Mouse (Mus musculus) thymus, adult 18-20 months (tissue): ENCODE measurements around the gene Cacna2d1.

ENCODE experiments used
- DNase-seq, 2 experiments: peaks; one replicate each; pipeline ENCODE4 v3.0.0; 2022; ENCODE audit warnings: mixed read lengths in 2 of 2

Gene Cacna2d1

GRCm38 (mm10) chr5:15985228-15985858 lies 50.9 kb downstream of the Cacna2d1 start:
- DNase-seq, result no peak

- no peak for DNase-seq
Measured at GRCm38 (mm10) chr5:15985901-15986300, 51.4 kb downstream of the Cacna2d1 start.

- no peak for DNase-seq
Measured at GRCm38 (mm10) chr5:15991428-15992139, 57.1 kb downstream of the Cacna2d1 start.

- no peak for DNase-seq
Measured at GRCm38 (mm10) chr5:15993252-15993944, 58.9 kb downstream of the Cacna2d1 start.

GRCm38 (mm10) chr5:15997190-15997589 lies 62.7 kb downstream of the Cacna2d1 start:
- no peak for DNase-seq

- no peak for DNase-seq
Measured at GRCm38 (mm10) chr5:15997769-15998168, 63.3 kb downstream of the Cacna2d1 start.

- no peak for DNase-seq
Measured at GRCm38 (mm10) chr5:16000917-16001316, 66.4 kb downstream of the Cacna2d1 start.

GRCm38 (mm10) chr5:16002431-16003063 lies 68.1 kb downstream of the Cacna2d1 start:
- DNase-seq, result no peak

- no peak for DNase-seq
Measured at GRCm38 (mm10) chr5:16004305-16004704, 69.8 kb downstream of the Cacna2d1 start.

- no peak for DNase-seq
Measured at GRCm38 (mm10) chr5:16006964-16007363, 72.5 kb downstream of the Cacna2d1 start.

GRCm38 (mm10) chr5:16013649-16014048 lies 79.2 kb downstream of the Cacna2d1 start:
- no peak for DNase-seq

- no peak for DNase-seq
Measured at GRCm38 (mm10) chr5:16014392-16014791, 79.9 kb downstream of the Cacna2d1 start.

GRCm38 (mm10) chr5:16024626-16025417 lies 90.3 kb downstream of the Cacna2d1 start:
- DNase-seq, result no peak

GRCm38 (mm10) chr5:16028881-16029280 lies 94.4 kb downstream of the Cacna2d1 start:
- DNase-seq, result no peak

GRCm38 (mm10) chr5:16029481-16029880 lies 95.0 kb downstream of the Cacna2d1 start:
- no peak for DNase-seq

GRCm38 (mm10) chr5:16033569-16033968 lies 99.1 kb downstream of the Cacna2d1 start:
- no peak for DNase-seq

GRCm38 (mm10) chr5:16035259-16035658 lies 100.8 kb downstream of the Cacna2d1 start:
- no peak for DNase-seq

- DNase-seq, result no peak
Measured at GRCm38 (mm10) chr5:16045147-16045878, 110.8 kb downstream of the Cacna2d1 start.

GRCm38 (mm10) chr5:16047452-16048191 lies 113.1 kb downstream of the Cacna2d1 start:
- DNase-seq, result no peak

GRCm38 (mm10) chr5:16056795-16057194 lies 122.3 kb downstream of the Cacna2d1 start:
- no peak for DNase-seq

- DNase-seq, result no peak
Measured at GRCm38 (mm10) chr5:16062773-16063172, 128.3 kb downstream of the Cacna2d1 start.
